Mouse (Mus musculus): ENCODE results near the gene Atp1b2. TPM values are rescaled to one million over a fixed set of nuclear protein-coding genes. Genes with fewer than 3 reads are reported as not detected.

The Atp1b2 gene
- total RNA-seq, 2 experiments from 2014 or later = 271 to 389 TPM

GRCm38 (mm10) chr11:69563373-69563772 is 42.4 kb downstream of the Atp1b2 start:
- Histone ChIP-seq H3K27ac (no peak overlapping the region), H3K4me3 (no peak overlapping the region)
- no peak for DNase-seq
- TF ChIP-seq CTCF (IDR thresholded peaks at IDR 0.05) = no peak
- intact Hi-C loops (cut with DNase I) = no loop called here

GRCm38 (mm10) chr11:69560896-69561854 is 44.6 kb downstream of the Atp1b2 start:
- no peak for TF ChIP-seq CTCF (IDR thresholded peaks at IDR 0.05)
- intact Hi-C loops (cut with DNase I) = no loop called here
- Histone ChIP-seq H3K27ac (no peak overlapping the region), H3K4me3 (no peak overlapping the region)
- no peak for DNase-seq

- no peak for DNase-seq
- intact Hi-C loops (cut with DNase I) = no loop called here
- Histone ChIP-seq H3K27ac (no peak within 1 kb of the TSS), H3K4me3 (peak within 1 kb of the TSS; percentile 61)
- TF ChIP-seq CTCF (IDR thresholded peaks at IDR 0.05) = no peak
These were observed 45.6 kb downstream of the Atp1b2 start, which contains the start of gene Efnb3 for GRCm38 (mm10) chr11:69559851-69560765. Gene Efnb3 (minus strand): TSS chr11:69560205.

- no peak for TF ChIP-seq CTCF (IDR thresholded peaks at IDR 0.05)
- DNase-seq = no peak
- no peak overlapping the region for H3K4me3 ChIP-seq
- intact Hi-C loops (cut with DNase I) = no loop called here
- H3K27ac ChIP-seq = no peak overlapping the region
These were observed 46.6 kb downstream of the Atp1b2 start for GRCm38 (mm10) chr11:69559183-69559582.

GRCm38 (mm10) chr11:69558756-69559155 is 47.0 kb downstream of the Atp1b2 start:
- DNase-seq = no peak
- intact Hi-C loops (cut with DNase I) = no loop called here
- no peak for TF ChIP-seq CTCF (IDR thresholded peaks at IDR 0.05)
- no peak overlapping the region for H3K4me3 ChIP-seq
- no peak overlapping the region for H3K27ac ChIP-seq

GRCm38 (mm10) chr11:69557381-69557958 is 48.3 kb downstream of the Atp1b2 start:
- Histone ChIP-seq H3K27ac (no peak overlapping the region), H3K4me3 (no peak overlapping the region)
- TF ChIP-seq CTCF (IDR thresholded peaks at IDR 0.05) = no peak
- intact Hi-C loops (cut with DNase I) = no loop called here
- DNase-seq = no peak

GRCm38 (mm10) chr11:69554539-69555140 is 51.1 kb downstream of the Atp1b2 start:
- Histone ChIP-seq H3K27ac (no peak overlapping the region), H3K4me3 (no peak overlapping the region)
- intact Hi-C loops (cut with DNase I) = no loop called here
- DNase-seq = no peak
- TF ChIP-seq CTCF (IDR thresholded peaks at IDR 0.05) = no peak

- DNase-seq = no peak
- Histone ChIP-seq H3K27ac (no peak overlapping the region), H3K4me3 (no peak overlapping the region)
- intact Hi-C loops (cut with DNase I) = no loop called here
- TF ChIP-seq CTCF (IDR thresholded peaks at IDR 0.05) = no peak
These were observed 52.4 kb downstream of the Atp1b2 start for GRCm38 (mm10) chr11:69553341-69553721.

- Histone ChIP-seq H3K4me3 (no peak overlapping the region), H3K27ac (no peak overlapping the region)
- intact Hi-C loops (cut with DNase I) = no loop called here
- TF ChIP-seq CTCF (IDR thresholded peaks at IDR 0.05) = no peak
- DNase-seq = no peak
These were observed 53.0 kb downstream of the Atp1b2 start for GRCm38 (mm10) chr11:69552622-69553340.

GRCm38 (mm10) chr11:69551310-69551709 is 54.4 kb downstream of the Atp1b2 start:
- DNase-seq = no peak
- intact Hi-C loops (cut with DNase I) = no loop called here
- H3K27ac ChIP-seq = no peak overlapping the region
- no peak overlapping the region for H3K4me3 ChIP-seq
- TF ChIP-seq CTCF (IDR thresholded peaks at IDR 0.05) = no peak

Small RNA genes within 50 kb of the gene (microRNA-seq; reads per million reads assigned to microRNA genes)
- gene Mir467f = not detected

Other genes starting within 250 kb of the Atp1b2 start
- gene Chd3, start 236.5 kb downstream of the Atp1b2 start, total RNA-seq (2021) = 1 to 10 TPM; 6.8 to 9.4 TPM
- gene Naa38, start 210.5 kb downstream of the Atp1b2 start, total RNA-seq (2021) = 10 to 100 TPM; 62.4 to 86.0 TPM
- 10 to 100 TPM; 34.9 to 36.0 TPM for gene Cyb5d1, start 210.3 kb downstream of the Atp1b2 start, total RNA-seq (2021)
- 1 to 10 TPM; 6.5 to 7.4 TPM for gene Tmem88, start 207.7 kb downstream of the Atp1b2 start, total RNA-seq (2021)
- 10 to 100 TPM; 23.9 to 24.5 TPM for gene Kdm6b, start 192.3 kb downstream of the Atp1b2 start, total RNA-seq (2021)
- gene Dnah2, start 56.8 kb downstream of the Atp1b2 start, total RNA-seq (2021) = under 1 TPM; 0.05 to 0.25 TPM
- under 1 TPM; 0.47 to 0.48 TPM for gene Efnb3, start 45.7 kb downstream of the Atp1b2 start, total RNA-seq (2021)
- 1 to 10 TPM; 3.2 to 3.4 TPM for gene Wrap53, start 25.7 kb downstream of the Atp1b2 start, total RNA-seq (2021)
- 10 to 100 TPM; 12.9 to 16.5 TPM for gene Trp53, start 25.6 kb downstream of the Atp1b2 start, total RNA-seq (2021)
- not detected for gene Shbg, start 12.0 kb upstream of the Atp1b2 start, total RNA-seq (2021)
- gene Sat2, start 16.1 kb upstream of the Atp1b2 start, total RNA-seq (2021) = 1 to 10 TPM; 2.6 to 3.2 TPM
- gene Fxr2, start 27.0 kb upstream of the Atp1b2 start, total RNA-seq (2021) = 100 to 1,000 TPM in 1 of 2 experiments, 10 to 100 TPM in 1; 90.6 to 104 TPM
- not detected for gene Sox15, start 49.4 kb upstream of the Atp1b2 start, total RNA-seq (2021)
- 1 to 10 TPM; 8.6 to 9.7 TPM for gene Mpdu1, start 56.7 kb upstream of the Atp1b2 start, total RNA-seq (2021)
- 1 to 10 TPM; 1.7 to 3.2 TPM for gene Cd68, start 60.2 kb upstream of the Atp1b2 start, total RNA-seq (2021)
- 10 to 100 TPM; 98.0 to 98.5 TPM for gene Eif4a1, start 66.5 kb upstream of the Atp1b2 start, total RNA-seq (2021)
- 10 to 100 TPM; 25.4 to 28.1 TPM for gene Senp3, start 76.1 kb upstream of the Atp1b2 start, total RNA-seq (2021)
- 1 to 10 TPM in 1 of 2 experiments, under 1 TPM in 1; 0.64 to 1.1 TPM for gene Tnfsf13, start 79.8 kb upstream of the Atp1b2 start, total RNA-seq (2021)
- gene Tnfsf12, start 89.9 kb upstream of the Atp1b2 start, total RNA-seq (2021) = 10 to 100 TPM in 1 of 2 experiments, 1 to 10 TPM in 1; 6.5 to 10.6 TPM
- gene Tnfsfm13, start 90.2 kb upstream of the Atp1b2 start, total RNA-seq (2021) = 1 to 10 TPM; 1.2 to 1.9 TPM
- gene Polr2a, start 152.7 kb upstream of the Atp1b2 start, total RNA-seq (2021) = 10 to 100 TPM; 26.9 to 35.4 TPM
- gene Slc35g3, start 156.0 kb upstream of the Atp1b2 start, total RNA-seq (2021) = not detected
- 10 to 100 TPM; 29.3 to 35.9 TPM for gene Zbtb4, start 160.0 kb upstream of the Atp1b2 start, total RNA-seq (2021)
- gene Chrnb1, start 190.0 kb upstream of the Atp1b2 start, total RNA-seq (2021) = 10 to 100 TPM; 23.2 to 26.3 TPM
- 1 to 10 TPM; 3.9 to 4.7 TPM for gene Fgf11, start 195.9 kb upstream of the Atp1b2 start, total RNA-seq (2021)
- gene Tmem102, start 199.7 kb upstream of the Atp1b2 start, total RNA-seq (2021) = under 1 TPM; 0.20 to 0.41 TPM
- not detected for gene Gm39566, start 209.4 kb upstream of the Atp1b2 start, total RNA-seq (2021)
- not detected for gene Spem2, start 212.5 kb upstream of the Atp1b2 start, total RNA-seq (2021)
- gene Spem1, start 216.2 kb upstream of the Atp1b2 start, total RNA-seq (2021) = not detected
- 1 to 10 TPM; 2.3 to 2.7 TPM for gene Nlgn2, start 231.8 kb upstream of the Atp1b2 start, total RNA-seq (2021)
- 100 to 1,000 TPM; 144 to 165 TPM for gene Tmem256, start 232.6 kb upstream of the Atp1b2 start, total RNA-seq (2021)
- gene Plscr3, start 240.4 kb upstream of the Atp1b2 start, total RNA-seq (2021) = 10 to 100 TPM in 1 of 2 experiments, 1 to 10 TPM in 1; 9.6 to 13.0 TPM

Data from gastrocnemius, adult 2 months (tissue).